Mouse (Mus musculus) CD4-positive, CD25-positive, alpha-beta regulatory T cell, adult 4 months (primary cell): Measurements from ENCODE around the gene Ccdc148. TPM values are rescaled to one million over a fixed set of nuclear protein-coding genes. Genes with fewer than 3 reads are reported as not detected.

Experiments
- ATAC-seq: one replicate; pipeline ENCODE4 v1.8.0; 2017
- polyA plus RNA-seq, 2 experiments: library from polyadenylated mRNA; unstranded; fragments of 100-300 nt; shearing (Covaris generic); gene quantifications; one replicate each; pipeline ENCODE4 v1.2.1; 2017

The Ccdc148 gene
- polyA plus RNA-seq, 2 experiments from 2014 or later = 1.0 to 1.1 TPM

DNA sequence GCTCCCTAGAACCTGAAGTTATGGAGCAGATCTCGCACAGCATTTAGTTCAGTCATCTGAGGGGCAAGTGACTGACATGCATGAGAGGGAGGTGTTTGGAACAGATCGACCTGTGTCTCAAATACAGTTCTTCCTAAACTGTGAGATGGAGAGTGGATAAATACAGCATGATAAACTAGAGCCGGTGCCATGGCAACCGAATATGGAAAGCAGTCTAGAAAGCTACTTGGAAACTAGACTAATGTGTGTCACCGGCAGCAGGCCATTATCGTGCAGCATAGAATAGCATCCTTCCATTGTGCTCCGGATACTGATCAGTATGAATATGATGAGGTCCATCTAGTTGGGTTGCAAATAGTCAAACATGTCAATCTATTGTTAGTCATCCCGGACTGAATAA, 17.7 kb upstream of the Ccdc148 start:
- ATAC-seq = no peak

DNA sequence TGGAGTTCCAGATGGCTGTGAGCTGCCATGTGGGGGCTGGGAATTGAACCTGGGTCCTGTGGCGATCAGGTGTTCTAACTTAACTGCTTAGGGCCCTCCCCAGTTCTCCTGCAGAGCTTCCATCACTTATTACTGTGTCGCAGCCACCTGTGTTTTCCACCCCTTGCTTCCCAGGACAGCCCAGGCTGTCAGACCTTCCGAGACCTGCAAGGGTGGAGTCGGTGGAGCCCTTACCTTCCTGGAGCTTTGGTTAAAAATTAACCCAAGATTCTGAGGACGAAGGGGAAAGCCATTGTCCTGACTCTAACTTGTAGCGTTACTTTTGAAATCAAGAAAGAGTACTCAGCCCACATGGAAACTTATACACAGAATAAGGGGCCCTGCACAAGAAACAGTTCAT, 15.4 kb upstream of the Ccdc148 start:
- ATAC-seq = no peak

DNA sequence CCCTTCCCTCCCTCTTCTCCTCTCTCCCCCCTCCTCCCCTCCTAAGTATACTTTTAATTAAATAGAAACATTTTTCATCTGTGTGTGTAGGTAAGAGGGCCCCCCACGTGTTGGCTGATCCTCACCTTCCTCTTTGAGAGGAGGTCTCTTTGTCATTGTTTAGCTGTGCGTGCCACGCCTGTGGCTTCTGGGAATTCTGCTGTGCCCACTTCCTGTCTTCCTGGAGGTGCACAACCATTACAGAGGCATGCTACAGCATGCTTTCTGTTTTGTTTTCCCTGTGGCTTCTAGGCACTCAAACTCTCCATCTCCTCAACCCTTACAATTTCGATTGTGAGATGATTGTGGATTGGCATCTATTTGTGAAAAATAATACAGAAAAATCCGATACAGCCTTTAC, 11.1 kb upstream of the Ccdc148 start:
- ATAC-seq = peak; percentile 79

DNA sequence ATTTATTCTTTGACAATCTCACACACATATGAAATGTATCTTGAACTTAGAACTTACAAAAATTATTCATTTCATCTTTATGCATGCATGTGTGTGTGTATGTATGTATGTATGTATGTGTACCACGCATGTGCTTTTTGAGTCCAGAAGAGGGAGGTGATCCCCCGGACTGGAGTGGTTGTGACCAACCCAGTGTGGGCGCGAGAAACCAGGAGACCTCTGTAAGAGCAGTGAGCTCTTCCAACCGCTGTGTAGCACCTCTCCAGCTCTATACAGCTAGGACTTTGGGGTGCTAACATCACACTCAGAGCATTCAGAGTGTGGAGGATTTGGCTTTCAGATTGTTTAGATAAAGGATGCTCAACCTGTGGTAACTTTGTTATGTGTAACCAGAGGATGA, 10.1 kb upstream of the Ccdc148 start:
- ATAC-seq = no peak

DNA sequence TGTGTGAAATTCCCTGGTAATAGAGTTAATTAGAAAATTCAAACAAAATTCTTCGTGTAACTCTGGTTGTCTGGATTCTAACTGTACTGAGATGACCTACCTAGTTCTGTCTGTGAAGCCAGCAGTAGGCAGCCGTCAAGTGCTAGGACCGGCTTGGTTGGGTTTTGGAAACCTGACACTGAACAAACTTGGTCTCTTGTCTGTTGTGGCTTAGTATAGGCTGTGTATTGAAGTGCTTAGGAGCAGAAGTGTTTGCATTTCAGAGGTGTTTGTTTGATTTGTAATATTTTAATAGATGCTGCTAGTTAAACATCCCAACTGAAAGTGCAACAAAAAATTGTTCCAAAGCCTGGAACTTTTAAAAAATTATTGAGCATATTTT, 9.7 kb upstream of the Ccdc148 start:
- ATAC-seq = no peak

DNA sequence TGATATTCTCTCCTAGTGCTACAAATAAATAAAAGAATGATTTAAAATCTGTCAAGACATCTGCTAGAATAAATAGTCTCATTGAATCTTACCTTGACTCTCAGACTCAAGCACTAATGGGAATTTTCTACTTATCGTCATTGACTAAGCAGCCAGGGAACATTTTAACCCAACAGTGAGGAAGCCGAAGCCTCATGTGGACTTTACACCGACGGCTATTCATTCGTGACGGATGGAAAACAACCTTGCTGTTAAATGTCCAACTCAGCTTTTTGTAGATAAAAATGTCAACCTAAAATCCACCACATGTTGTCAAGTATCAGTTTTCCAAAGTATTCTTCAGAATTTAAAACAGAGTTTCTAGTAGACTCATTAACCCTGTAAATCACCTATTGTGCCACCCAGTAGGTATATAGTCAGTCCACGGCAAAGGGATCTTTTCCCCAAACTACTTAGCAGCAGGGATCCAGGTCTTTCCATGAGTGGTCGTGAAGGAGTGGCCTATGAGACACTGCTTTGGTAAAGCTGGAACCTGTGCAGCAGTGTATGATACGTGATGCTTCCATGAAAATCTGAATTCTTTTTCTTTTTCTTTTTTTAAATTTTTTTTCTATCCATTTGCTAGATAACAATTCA, 9.2 kb upstream of the Ccdc148 start:
- no peak for ATAC-seq

DNA sequence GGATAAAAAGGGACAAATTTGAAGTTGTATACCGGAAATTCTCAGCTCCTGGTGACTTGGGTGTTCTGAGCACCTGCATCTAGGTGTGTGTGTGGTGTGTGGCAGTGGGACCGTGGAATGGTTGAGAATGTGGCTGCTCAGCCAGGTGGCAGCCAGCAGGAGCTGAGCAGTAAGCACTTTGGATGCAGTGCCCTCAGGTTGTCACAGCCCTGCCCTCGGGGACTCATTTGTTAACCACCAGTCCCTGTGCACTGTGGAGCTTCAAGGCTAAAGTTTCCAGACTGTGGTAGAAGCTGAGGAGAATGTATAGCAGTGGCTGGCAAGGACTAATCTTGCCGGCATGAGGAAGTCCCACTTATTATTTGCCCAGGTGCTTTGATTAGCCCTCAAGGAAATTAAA, 7.3 kb upstream of the Ccdc148 start:
- ATAC-seq = no peak

DNA sequence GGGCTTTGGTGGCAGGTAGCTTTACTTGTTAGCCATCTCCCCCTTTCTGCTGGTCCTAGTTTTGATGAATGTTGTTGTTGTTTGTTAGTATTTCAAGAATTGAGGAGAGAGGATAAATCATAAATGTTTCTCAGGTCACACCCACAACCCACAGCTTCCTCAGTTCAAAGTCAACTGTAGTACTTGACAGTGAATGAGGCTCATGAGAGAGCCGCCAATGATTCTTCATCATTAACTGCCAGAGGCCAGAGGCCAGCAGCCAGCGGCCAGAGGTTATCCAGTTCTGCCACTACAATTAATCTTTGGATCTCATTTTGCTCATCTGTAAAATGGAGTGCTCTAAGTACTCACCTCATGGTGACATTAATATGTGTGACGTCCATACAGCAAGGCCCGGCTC, 6.5 kb upstream of the Ccdc148 start:
- ATAC-seq = peak; percentile 35

DNA sequence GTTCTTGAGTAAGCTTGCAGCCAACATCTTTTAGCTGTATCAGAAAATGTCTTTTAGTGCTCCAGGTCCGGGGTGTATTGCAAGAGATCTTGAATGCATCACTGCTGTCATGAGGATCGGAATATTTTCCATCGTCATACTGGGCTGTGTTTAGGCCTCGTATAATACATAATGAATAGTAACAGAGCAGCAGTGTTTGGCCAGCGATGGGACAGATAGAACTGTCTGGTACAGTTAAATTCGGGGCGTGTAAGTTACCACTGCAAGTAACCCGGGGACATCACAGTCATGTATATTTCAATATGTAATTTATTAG, 1.8 kb upstream of the Ccdc148 start:
- no peak for ATAC-seq

DNA sequence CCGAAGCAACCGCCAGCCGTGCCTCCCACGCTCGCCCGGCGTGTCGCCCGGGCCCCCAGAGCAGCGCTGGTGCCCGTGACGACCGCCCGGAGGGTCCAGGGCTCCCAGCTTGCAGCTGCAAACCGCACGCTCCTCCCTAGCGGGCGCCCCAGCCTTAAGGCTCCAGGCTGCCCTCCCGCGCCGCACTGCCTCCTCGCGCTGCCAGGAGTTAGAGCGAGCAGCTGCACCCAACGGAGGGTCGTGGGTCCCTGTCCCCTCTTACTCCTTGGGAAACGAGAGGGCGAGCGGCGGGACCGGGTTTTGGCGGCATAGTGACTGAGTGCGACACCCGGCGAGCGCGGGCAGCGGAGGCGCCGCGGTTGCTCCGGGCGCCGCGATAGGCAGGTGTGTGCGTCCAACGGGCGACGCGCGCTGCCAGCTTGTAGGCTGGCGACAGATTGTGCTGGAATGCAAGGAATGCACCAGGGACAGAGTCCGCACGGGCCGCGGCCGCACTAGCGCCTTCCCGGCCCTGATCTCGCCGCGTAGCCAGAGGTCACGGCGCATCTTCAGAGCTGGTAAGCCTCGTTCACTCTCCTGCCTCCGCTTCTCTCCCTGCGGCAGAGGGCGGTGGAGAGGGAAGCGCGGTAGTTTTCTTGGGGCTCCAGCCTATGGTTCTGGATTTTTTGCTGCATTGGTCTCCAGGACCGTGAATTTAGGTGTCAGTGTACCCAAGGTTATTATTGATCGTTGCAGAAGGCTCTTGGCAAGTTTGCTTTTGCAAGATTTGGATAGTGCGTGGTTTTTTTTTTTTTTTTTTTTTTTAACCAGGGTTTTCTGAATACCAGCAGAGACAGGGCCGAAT, 1.2 kb upstream of the Ccdc148 start:
- peak; percentile 35 for ATAC-seq

DNA sequence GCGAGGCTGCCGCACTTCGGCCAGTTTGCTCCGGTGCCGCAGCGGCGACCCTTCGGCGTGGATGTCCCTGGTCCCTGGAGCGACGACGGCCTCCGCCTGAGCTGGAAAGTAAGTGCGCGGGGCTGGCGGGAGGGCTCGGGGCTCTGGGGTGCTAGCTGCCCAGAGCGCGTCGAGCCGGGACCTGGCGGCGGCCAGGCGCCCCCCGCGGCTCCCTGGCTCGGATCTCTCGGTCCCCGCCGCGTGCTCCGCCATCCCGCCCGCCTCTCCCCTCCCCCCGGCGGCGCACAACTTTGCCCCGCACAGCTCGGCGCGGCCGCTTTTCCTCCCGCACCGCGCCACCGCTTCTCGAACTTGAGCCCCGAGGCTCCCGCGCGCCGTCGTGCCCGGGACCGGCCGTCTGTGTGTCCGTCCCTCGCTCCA, 548 bp upstream of the Ccdc148 start:
- ATAC-seq = peak; percentile 5

DNA sequence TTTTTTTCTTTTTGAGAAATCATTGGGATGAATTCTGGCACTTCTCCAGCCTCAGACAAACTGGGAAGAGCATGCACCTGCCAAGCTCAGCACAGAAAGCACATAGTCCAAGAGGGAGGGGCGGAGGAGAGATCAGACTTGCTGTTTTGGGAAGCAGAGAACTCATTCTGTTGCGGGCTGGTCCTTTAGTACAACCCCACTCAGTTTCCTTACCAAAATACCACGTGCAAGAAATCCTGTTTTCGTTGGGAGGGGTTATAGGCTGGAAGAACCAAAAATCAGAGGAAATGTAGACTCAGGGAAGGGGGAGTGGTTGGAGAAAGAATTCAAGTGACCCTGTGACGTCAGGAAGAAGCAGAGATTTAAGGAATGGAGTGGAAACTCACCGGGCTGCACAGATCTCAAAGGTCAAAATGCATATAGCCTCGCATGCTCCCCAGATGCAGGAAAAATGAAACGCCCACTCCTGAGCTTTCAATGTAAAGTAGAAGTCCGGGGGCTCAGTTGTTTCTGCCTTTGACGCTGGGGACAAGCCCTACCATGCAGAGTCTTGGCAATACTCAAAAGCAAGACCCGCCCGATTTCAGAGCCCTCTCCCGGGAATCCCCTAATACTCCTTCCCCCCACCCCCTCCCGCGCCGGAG, 400 bp downstream of the Ccdc148 start:
- ATAC-seq = peak; percentile 15

DNA sequence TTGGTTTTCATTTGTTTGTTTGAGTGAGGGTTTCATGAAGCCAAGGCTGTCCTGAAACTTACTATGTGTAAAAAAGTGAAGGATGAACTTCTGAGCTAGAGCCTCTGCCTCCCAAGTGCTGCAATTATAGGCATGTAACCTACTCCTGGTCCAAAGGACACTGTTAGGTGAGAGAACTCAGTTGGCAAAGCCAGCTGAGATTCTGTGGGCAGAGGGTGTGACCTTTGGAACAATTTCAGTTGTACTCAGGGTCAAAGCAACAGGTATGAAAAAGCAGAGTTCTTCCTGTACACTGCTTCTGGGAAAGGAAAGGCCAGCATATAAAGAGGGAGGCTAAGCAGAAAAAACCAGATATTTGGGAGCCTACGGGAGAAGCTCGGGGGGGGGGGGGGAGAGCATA, 2.4 kb downstream of the Ccdc148 start:
- no peak for ATAC-seq

DNA sequence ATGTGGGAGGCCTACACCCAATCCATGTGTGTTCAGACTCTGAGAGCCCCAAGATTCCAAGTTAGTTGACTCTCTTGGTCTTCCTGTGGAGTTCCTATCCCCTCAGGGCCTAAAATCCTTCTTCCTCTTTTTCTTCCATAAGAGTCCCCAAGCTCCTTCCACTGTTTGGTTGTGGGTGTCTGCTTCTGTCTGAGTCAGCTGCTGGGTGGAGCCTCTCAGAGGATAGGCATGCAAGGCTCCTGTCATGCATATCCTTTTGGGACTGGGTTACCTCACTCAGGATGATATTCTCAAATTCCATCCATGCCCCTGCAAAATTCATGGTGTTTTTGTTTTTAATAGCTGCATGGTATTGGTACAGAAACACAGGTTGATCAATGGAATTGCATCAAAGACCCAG, 5.1 kb downstream of the Ccdc148 start:
- ATAC-seq = no peak

DNA sequence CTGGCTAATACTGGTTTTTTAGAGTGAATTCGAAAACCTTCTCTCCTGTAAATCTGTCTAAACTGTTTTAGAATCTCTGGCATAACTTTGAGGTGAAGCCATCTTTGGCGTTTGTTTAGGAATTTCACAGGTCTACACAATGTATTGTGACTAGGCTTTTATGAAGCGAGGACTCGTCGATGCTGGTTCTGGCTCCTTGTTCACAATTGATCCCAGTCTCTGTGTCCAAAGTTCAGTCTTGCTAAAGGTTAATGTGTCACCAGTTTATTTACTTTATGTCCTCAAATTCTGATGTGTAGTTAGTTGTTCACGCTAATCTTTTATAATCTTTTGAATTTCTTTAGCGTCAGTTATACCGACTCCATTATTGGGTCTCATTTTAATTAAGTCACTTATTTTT, 29.4 kb downstream of the Ccdc148 start:
- no peak for ATAC-seq

DNA sequence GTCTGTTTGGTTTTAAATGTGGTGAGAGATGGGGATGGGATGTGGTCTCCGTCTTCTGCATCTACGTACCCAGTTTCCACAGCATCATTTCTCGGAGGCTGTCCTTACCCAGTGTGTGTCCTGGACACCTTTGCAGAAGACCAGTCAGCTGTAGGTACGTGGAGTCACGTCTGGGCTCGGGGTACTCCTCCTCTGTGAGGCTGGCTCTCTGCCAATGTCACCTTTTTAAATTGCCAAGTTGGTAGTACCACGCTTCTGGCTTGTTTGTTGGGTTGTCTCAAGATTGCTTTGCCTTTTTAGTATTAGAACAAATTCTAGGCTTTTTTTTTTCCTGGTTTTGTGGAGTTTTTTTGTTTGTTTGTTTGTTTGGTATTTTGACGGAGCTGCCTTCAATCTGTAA, 30.7 kb downstream of the Ccdc148 start:
- ATAC-seq = no peak

DNA sequence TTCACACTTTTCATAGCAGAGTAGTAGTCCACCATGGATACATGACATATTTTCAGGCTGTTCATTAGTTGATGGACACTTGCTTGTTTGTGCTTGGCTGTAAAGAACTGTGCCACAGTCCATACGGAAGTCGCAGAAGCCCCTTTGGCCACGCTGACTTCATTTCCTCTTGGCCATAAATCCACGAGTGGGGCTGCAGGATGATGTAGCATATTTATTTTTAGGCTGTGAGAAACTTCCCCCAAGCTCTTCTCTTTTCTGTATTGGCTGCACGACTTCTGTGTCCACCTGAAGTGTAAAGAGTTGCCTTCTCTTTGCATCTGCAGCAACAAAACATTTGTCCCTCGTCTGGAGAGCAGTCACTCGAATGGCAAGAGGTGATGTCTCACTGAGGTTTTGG, 31.5 kb downstream of the Ccdc148 start:
- ATAC-seq = no peak

DNA sequence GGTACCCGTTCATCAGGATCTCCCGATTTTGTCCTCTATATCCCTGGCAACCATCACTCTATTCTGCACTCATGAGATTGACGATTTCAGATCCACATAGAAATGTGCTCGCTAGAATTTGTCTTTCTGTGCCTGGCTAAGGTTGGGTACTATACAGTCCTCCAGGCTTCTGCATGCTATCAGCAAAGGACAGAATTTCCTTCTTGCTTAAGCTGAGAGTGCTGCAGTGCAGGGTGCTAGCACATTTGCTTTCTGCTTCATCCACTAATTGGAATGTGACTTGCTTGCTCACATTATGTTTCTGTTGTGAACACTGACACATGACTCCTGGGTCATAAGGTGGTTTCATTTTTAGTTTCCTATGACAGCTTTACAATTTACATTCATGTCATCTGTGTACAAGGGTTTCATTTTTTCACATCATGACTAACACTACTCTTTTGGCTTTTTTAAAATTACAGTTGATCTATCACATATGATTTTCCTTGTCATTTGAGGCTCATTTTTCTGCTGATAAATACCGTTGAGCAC, 104.8 kb downstream of the Ccdc148 start:
- ATAC-seq = peak; percentile 64

DNA sequence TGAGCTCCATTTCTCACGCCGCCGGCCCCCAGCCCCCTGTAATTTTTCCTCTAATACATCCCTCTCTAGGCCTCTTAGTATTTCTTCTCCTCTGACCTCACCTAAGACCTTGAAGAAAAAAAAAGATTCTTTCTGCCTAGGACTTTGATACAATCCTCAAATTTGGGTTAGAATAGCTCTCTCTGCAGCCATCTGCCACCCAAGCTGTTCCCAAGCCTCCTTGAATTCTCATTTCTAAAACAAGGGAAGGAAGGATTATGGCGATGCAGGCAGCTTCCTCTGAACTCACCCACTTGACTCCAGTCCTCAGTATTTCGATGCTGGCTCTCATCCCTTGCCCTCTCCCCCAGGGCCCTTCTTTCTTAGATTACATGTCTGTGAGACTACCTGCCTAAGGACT, 106.1 kb downstream of the Ccdc148 start:
- no peak for ATAC-seq

DNA sequence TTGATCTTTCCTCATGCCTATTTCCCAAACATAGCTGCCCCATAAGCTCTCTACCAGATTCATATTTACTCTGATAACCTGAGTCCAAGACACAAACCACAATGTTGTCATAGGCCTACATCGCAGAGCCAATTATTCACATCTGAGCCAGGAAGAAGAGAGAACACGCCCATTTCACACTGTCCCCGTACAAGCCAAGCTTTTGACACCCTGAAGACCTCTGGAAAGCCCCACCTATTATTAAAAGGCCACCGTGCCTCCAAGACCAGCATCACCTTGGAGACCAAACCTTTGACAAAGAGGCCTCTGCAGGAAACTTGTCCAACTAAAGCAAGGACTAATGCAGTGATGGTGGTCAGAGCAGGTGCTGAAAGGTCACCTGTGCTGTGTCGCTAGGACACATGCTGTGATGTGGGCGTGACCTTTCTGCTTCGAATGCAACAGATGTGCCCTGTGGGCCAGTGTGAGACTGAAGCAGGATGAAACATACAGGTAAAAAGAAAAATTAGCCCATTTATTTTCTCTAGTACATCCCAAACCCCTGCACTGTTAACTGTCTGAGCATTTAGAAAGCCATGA, 106.9 kb downstream of the Ccdc148 start:
- ATAC-seq = peak; percentile 39

DNA sequence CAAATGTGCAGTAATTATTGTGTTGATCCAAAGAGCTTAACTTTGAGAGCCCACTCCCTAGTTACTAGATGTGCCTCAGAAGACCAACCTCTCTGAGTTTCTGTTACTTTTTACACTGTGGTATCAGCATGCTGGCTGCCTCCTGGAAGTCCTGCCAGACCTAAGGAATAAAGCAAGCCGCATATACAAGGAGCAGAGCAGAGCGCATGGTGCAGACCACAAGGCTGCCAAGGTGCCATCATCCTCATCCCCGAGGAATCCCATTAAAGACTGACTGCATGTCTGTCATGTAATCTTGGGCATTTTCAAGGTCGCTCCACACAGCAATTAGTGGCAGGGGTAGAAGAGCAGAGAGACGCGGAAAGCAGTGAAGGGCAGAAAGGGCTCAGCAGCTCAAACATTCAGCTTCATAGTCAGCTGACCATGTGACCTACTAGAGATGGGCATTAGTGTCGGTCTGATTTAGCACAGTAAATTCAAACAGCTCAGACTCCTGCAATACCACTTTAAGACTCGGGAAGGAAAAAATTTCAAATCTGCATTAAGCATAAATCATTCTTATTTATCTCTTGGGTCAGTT, 110.1 kb downstream of the Ccdc148 start:
- no peak for ATAC-seq

DNA sequence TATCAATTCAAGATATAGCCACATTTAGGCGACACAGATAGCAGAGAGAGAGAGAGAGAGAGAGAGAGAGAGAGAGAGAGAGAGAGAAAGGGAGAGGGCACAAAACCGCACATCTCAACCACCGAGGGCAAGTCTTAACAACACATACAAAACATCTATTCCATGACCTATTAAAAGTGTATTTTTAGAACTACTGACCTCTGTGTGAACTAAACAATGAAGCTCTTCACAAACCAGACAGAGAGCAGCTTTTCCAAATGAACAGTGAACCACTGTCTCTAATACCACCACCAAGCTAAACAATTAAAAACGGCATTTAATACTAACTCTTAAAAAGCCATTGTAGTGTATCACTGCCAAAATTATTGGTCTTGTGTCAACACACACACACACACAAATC, 110.8 kb downstream of the Ccdc148 start:
- no peak for ATAC-seq

DNA sequence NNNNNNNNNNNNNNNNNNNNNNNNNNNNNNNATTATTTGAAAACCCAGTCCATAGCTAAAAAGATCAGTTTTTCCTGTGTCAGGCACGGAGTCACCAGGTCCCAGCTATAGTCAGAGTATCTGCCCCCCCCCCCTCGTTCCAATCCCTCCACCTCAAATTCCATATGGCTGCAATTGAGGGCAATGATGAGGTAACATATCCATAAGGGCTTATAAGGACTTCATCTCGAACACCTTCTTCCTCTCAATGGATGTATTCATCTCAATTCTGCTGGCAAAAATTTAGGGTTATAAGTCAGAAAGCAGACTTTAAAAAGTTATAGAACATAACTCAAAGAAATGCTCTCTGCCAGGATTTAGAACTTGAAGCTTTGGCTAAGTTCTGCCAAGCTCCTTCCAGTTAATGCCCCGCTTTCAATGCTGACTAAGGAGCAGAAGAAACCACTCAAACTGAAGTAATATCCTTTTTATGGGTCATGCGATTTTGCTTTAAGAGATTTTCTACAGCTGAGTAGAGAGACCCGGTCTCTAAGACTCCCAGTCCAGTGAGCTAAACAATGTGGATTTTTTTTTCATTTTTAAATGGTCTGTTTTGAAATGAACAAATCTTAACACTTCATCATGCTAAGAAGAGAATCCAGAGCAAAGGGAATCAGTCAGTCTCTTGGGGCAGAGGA, 111.6 kb downstream of the Ccdc148 start:
- no peak for ATAC-seq
